Mouse (Mus musculus) limb, embryonic 14.5 days (tissue): ENCODE measurements around the gene Gm15517. TPM values are rescaled to one million over a fixed set of nuclear protein-coding genes. Genes with fewer than 3 reads are reported as not detected.

ENCODE experiments used
- ATAC-seq: fragments of 200-750 bp; cut with Nextera tagmentation; 2 replicates; pipeline ENCODE4 v1.8.0; 2017; ENCODE audit warnings: low read depth, moderate number of reproducible peaks, moderate TSS enrichment; ENCODE audit not compliant: low FRiP score
- DNase-seq: peaks from one replicate; pipeline ENCODE4 v3.0.0-alpha.2; 2015; ENCODE audit warnings: low spot score
- H3K27ac ChIP-seq: fragments of 300-500 bp; sonication (generic); replicated peaks from 2 replicates; pipeline ENCODE4 v1.5.1; 2014; ENCODE audit warnings: low read depth, mild to moderate bottlenecking, low read length, moderate library complexity, mixed read lengths
- H3K27me3 ChIP-seq: fragments of 300-500 bp; sonication (generic); 2 replicates; pipeline ENCODE4 v1.6.1; 2014; ENCODE audit warnings: low read length, mixed read lengths; ENCODE audit not compliant: control insufficient read depth, insufficient read depth
- H3K36me3 ChIP-seq: fragments of 300-500 bp; sonication (generic); 2 replicates; pipeline ENCODE4 v1.6.1; 2014; ENCODE audit warnings: mild to moderate bottlenecking, low read length, moderate library complexity, mixed read lengths; ENCODE audit not compliant: control insufficient read depth, insufficient read depth
- H3K4me1 ChIP-seq: fragments of 300-500 bp; sonication (generic); 2 replicates; pipeline ENCODE4 v1.6.1; 2014; ENCODE audit warnings: antibody characterized with exemption, low read length, mixed read lengths; ENCODE audit not compliant: control insufficient read depth, insufficient read depth
- H3K4me2 ChIP-seq: fragments of 300-500 bp; sonication (generic); replicated peaks from 2 replicates; pipeline ENCODE4 v1.6.1; 2014; ENCODE audit warnings: low read depth, mild to moderate bottlenecking, low read length, moderate library complexity; ENCODE audit not compliant: severe bottlenecking
- H3K4me3 ChIP-seq: fragments of 300-500 bp; sonication (generic); replicated peaks from 2 replicates; pipeline ENCODE4 v1.5.1; 2014; ENCODE audit warnings: low read length
- H3K9ac ChIP-seq: fragments of 300-500 bp; sonication (generic); 2 replicates; pipeline ENCODE4 v1.6.1; 2014; ENCODE audit warnings: mild to moderate bottlenecking, low read depth, low read length, moderate library complexity; ENCODE audit not compliant: severe bottlenecking
- H3K9me3 ChIP-seq: fragments of 300-500 bp; sonication (generic); 2 replicates; pipeline ENCODE4 v1.6.1; 2016; ENCODE audit warnings: low read length; ENCODE audit not compliant: control insufficient read depth
- POLR2A ChIP-seq: fragments of 200-500 bp; IDR thresholded peaks from 2 replicates; pipeline ENCODE4 v1.8.0; 2012; ENCODE audit warnings: inconsistent platforms, mild to moderate bottlenecking, moderate library complexity, borderline replicate concordance; ENCODE audit not compliant: insufficient read depth, insufficient read length; ENCODE audit errors: extremely low read depth
- WGBS: fragments of 180-500 bp; shearing (Covaris S2); extraction: QIAGEN DNeasy Blood & Tissue Kit; methylation state at CpG from one replicate; pipeline ENCODE4 v1.1.7; 2014; 5-methylcytosine and 5-hydroxymethylcytosine counted together
- polyA plus RNA-seq, 2 experiments: library from polyadenylated mRNA; depleted of rRNA in 1 of 2; stranded (reverse) in 1 of 2; unstranded in 1 of 2; fragments of >200 nt; fragmentation: Nextera tagmentation in 1 of 2; extraction: Ambion mirVana in 1 of 2; gene quantifications; 2 replicates each; pipeline versions ENCODE4 v1.2.1 to v1.2.3; 2012 to 2014

Gm15517 gene
- polyA plus RNA-seq, 2 experiments = not detected

- Histone ChIP-seq H3K4me2 (no peak overlapping the region), H3K9me3 (no peaks in the 10 kb centered on the region), H3K9ac (no peak overlapping the region), H3K27ac (no peak overlapping the region), H3K36me3 (no peaks in the 10 kb centered on the region), H3K27me3 (peaks cover 3% of the 10 kb centered on the region; the same call in 1 of the 2 replicates), H3K4me3 (no peak overlapping the region), H3K4me1 (no peaks in the 10 kb centered on the region)
- ATAC-seq (no peak), DNase-seq (no peak)
- WGBS = 83% methylated on average over 2 of the region's 2 CpGs
- TF ChIP-seq POLR2A = no peak
Observed at GRCm38 (mm10) chr7:44269397-44269796, 8.2 kb downstream of the Gm15517 start.

- H3K27me3 ChIP-seq = peaks cover 3% of the 10 kb centered on the region; the same call in 1 of the 2 replicates
- H3K9me3 ChIP-seq = no peaks in the 10 kb centered on the region
- no peaks in the 10 kb centered on the region for H3K36me3 ChIP-seq
- 74% methylated on average over 2 of the region's 2 CpGs for WGBS
- TF ChIP-seq POLR2A = no peak
- no peak for ATAC-seq
- H3K9ac ChIP-seq = no peak overlapping the region
- DNase-seq = no peak
- no peak overlapping the region for H3K4me3 ChIP-seq
- no peaks in the 10 kb centered on the region for H3K4me1 ChIP-seq
- no peak overlapping the region for H3K27ac ChIP-seq
- no peak overlapping the region for H3K4me2 ChIP-seq
Observed at GRCm38 (mm10) chr7:44271309-44271708, 10.1 kb downstream of the Gm15517 start.

GRCm38 (mm10) chr7:44272546-44272945 is 11.3 kb downstream of the Gm15517 start:
- Histone ChIP-seq H3K27me3 (peaks cover 3% of the 10 kb centered on the region; the same call in 1 of the 2 replicates), H3K4me3 (no peak overlapping the region), H3K9ac (no peak overlapping the region), H3K4me2 (no peak overlapping the region), H3K36me3 (no peaks in the 10 kb centered on the region), H3K9me3 (no peaks in the 10 kb centered on the region), H3K27ac (no peak overlapping the region), H3K4me1 (no peaks in the 10 kb centered on the region)
- no peak for ATAC-seq
- no peak for TF ChIP-seq POLR2A
- no peak for DNase-seq
- WGBS = 91% methylated on average over 7 of the region's 7 CpGs

- no peaks in the 10 kb centered on the region for H3K9me3 ChIP-seq
- no peak overlapping the region for H3K4me2 ChIP-seq
- ATAC-seq (no peak), DNase-seq (no peak)
- H3K27ac ChIP-seq = no peak overlapping the region
- 66% methylated on average over 7 of the region's 7 CpGs for WGBS
- H3K36me3 ChIP-seq = no peaks in the 10 kb centered on the region
- TF ChIP-seq POLR2A = no peak
- H3K4me1 ChIP-seq = no peaks in the 10 kb centered on the region
- peaks cover 3% of the 10 kb centered on the region; the same call in 1 of the 2 replicates for H3K27me3 ChIP-seq
- no peak overlapping the region for H3K4me3 ChIP-seq
- no peak overlapping the region for H3K9ac ChIP-seq
Observed at GRCm38 (mm10) chr7:44273446-44273845, 12.2 kb downstream of the Gm15517 start.

GRCm38 (mm10) chr7:44274096-44274495 is 12.8 kb downstream of the Gm15517 start:
- H3K4me2 ChIP-seq = no peak overlapping the region
- no peak overlapping the region for H3K9ac ChIP-seq
- H3K27me3 ChIP-seq = peaks cover 3% of the 10 kb centered on the region; the same call in 1 of the 2 replicates
- H3K4me1 ChIP-seq = no peaks in the 10 kb centered on the region
- no peak for ATAC-seq
- no peaks in the 10 kb centered on the region for H3K9me3 ChIP-seq
- no peak overlapping the region for H3K27ac ChIP-seq
- WGBS = 23% methylated on average over 11 of the region's 11 CpGs
- no peak for TF ChIP-seq POLR2A
- DNase-seq = no peak
- H3K4me3 ChIP-seq = no peak overlapping the region
- no peaks in the 10 kb centered on the region for H3K36me3 ChIP-seq

- no peak for TF ChIP-seq POLR2A
Observed at GRCm38 (mm10) chr7:44275546-44275945, 14.3 kb downstream of the Gm15517 start.

More at GRCm38 (mm10) chr7:44275546-44275945, 14.3 kb downstream of the Gm15517 start:
- H3K27ac ChIP-seq = no peak overlapping the region
- DNase-seq (no peak), ATAC-seq (no peak)
- no peaks in the 10 kb centered on the region for H3K36me3 ChIP-seq
- no peak overlapping the region for H3K4me3 ChIP-seq
- H3K4me2 ChIP-seq = no peak overlapping the region
- H3K9ac ChIP-seq = no peak overlapping the region
- peaks cover 3% of the 10 kb centered on the region; the same call in 1 of the 2 replicates for H3K27me3 ChIP-seq
- WGBS = 73% methylated on average over 3 of the region's 3 CpGs
- H3K4me1 ChIP-seq = no peaks in the 10 kb centered on the region
- no peaks in the 10 kb centered on the region for H3K9me3 ChIP-seq
